Comparison of ENCODE assay signal across 14 mouse cellular contexts in genomic region chr1:62648116-62648515, GRCm38 (mm10). TPM values are rescaled to one million over a fixed set of nuclear protein-coding genes. Genes with fewer than 3 reads are reported as not detected.
DNase-seq lines count a peak whose midpoint lies in the region; ATAC-seq and TF ChIP-seq lines count a peak whose summit lies in the region.
"Had no signal": no experiment of that assay in that cellular context is flagged by ENCODE, and none has a peak within 500 bp of the region (broad histone marks: within the 10 kb centered on the region; RNA-seq: fewer than 3 reads in every experiment).

No protein-coding gene starts in this region.

- peaks cover 10% of the 10 kb centered on the region for H3K4me1 ChIP-seq in heart, embryonic 13.5 days
- no peaks in the 10 kb centered on the region; the same call in 1 of the 2 replicates for H3K4me1 ChIP-seq in stomach, embryonic 14.5 days (ENCODE audit: control insufficient read depth, insufficient read depth, low read length)
- H3K4me1 ChIP-seq in stomach, postnatal 0 days (replicated peaks; ENCODE audit: control insufficient read depth, insufficient read depth), result no peaks in the 10 kb centered on the region
- H3K4me1 ChIP-seq in limb, embryonic 13.5 days, result peaks cover 25% of the 10 kb centered on the region
- no peaks in the 10 kb centered on the region for H3K4me1 ChIP-seq in cerebellum, adult 2 months (ENCODE audit: control insufficient read depth, insufficient read depth, low read length)
- H3K4me1 ChIP-seq: liver, embryonic 15.5 days had no signal

- no peak for TF ChIP-seq POLR2A in cerebellum, adult 2 months (IDR thresholded peaks at IDR 0.05; ENCODE audit: borderline replicate concordance, insufficient read depth, low read length)

- TF ChIP-seq EP300 in stomach, postnatal 0 days (optimal IDR thresholded peaks at IDR 0.05), result no peak

- H3K27ac ChIP-seq in heart, embryonic 13.5 days (replicated peaks), result no peak overlapping the region
- H3K27ac ChIP-seq in stomach, embryonic 14.5 days (ENCODE audit: low read length), result no peak overlapping the region
- H3K27ac ChIP-seq in stomach, postnatal 0 days (replicated peaks), result no peak overlapping the region
- H3K27ac ChIP-seq in limb, embryonic 13.5 days, result no peak overlapping the region
- no peak overlapping the region for H3K27ac ChIP-seq in cerebellum, adult 2 months (ENCODE audit: insufficient read depth, low read length)
- H3K27ac ChIP-seq: liver, embryonic 15.5 days had no signal

- peak overlapping the region; percentile 22 for H3K4me2 ChIP-seq in heart, embryonic 13.5 days
- 0 out of 2 replicates have a peak overlapping the region, but pooled peaks have one; percentile 26 for H3K4me2 ChIP-seq in stomach, embryonic 14.5 days (replicated peaks; ENCODE audit: low read depth, low read length)
- no peak overlapping the region for H3K4me2 ChIP-seq in stomach, postnatal 0 days (replicated peaks; ENCODE audit: low read depth)
- peak overlapping the region; percentile 45 for H3K4me2 ChIP-seq in limb, embryonic 13.5 days (replicated peaks)
- H3K4me2 ChIP-seq: liver, embryonic 15.5 days had no signal

- H3K4me3 ChIP-seq in heart, embryonic 13.5 days, result no peak overlapping the region
- H3K4me3 ChIP-seq in stomach, embryonic 14.5 days (ENCODE audit: low read depth, low read length), result no peak overlapping the region
- H3K4me3 ChIP-seq in stomach, postnatal 0 days (ENCODE audit: low read depth, low read length), result no peak overlapping the region
- H3K4me3 ChIP-seq in limb, embryonic 13.5 days, result no peak overlapping the region
- H3K4me3 ChIP-seq in cerebellum, adult 2 months (replicated peaks; ENCODE audit: insufficient read depth, low read depth, low read length), result no peak overlapping the region
- H3K4me3 ChIP-seq: liver, embryonic 15.5 days had no signal

- TF ChIP-seq CTCF in stomach, postnatal 0 days (IDR thresholded peaks at IDR 0.05; ENCODE audit: low read depth), result no peak
- TF ChIP-seq CTCF in cerebellum, adult 2 months (IDR thresholded peaks at IDR 0.05; ENCODE audit: borderline replicate concordance, insufficient read depth, low read depth, low read length), result no peak

- WGBS in heart, embryonic 13.5 days, result 45% methylated on average over 6 of the region's 6 CpGs
- WGBS in stomach, embryonic 14.5 days, result 19% methylated on average over 6 of the region's 6 CpGs
- 38% methylated on average over 6 of the region's 6 CpGs for WGBS in stomach, postnatal 0 days
- 15% methylated on average over 6 of the region's 6 CpGs for WGBS in limb, embryonic 13.5 days
- WGBS in cerebellum, adult 2 months, result 66% methylated on average over 6 of the region's 6 CpGs

- no peaks in the 10 kb centered on the region for H3K9me3 ChIP-seq in heart, embryonic 13.5 days
- H3K9me3 ChIP-seq in stomach, embryonic 14.5 days (ENCODE audit: control insufficient read depth, low read depth, low read length), result no peaks in the 10 kb centered on the region
- H3K9me3 ChIP-seq in stomach, postnatal 0 days (ENCODE audit: control insufficient read depth, low read length), result no peaks in the 10 kb centered on the region
- H3K9me3 ChIP-seq in limb, embryonic 13.5 days, result no peaks in the 10 kb centered on the region
- H3K9me3 ChIP-seq: liver, embryonic 15.5 days had no signal

- ATAC-seq in heart, embryonic 13.5 days (ENCODE audit: extremely low read depth, insufficient number of reproducible peaks, low FRiP score, low TSS enrichment), result no peak
- ATAC-seq in stomach, embryonic 14.5 days (ENCODE audit: insufficient number of reproducible peaks, insufficient read depth, low FRiP score, low read depth), result no peak
- ATAC-seq in stomach, postnatal 0 days (ENCODE audit: low FRiP score, low TSS enrichment), result no peak; the same call in 1 of the 2 replicates
- no peak for ATAC-seq in limb, embryonic 13.5 days (ENCODE audit: low FRiP score, low read depth)
- no peak for ATAC-seq in inflammation-experienced regulatory T-cells, adult 6 months
- ATAC-seq: Patski had no signal

- no peak for DNase-seq in heart, postnatal 10 days
- DNase-seq in stomach, postnatal 0 days (ENCODE audit: low spot score), result no peak
- no peak for DNase-seq in cerebellum, postnatal 14 days
- DNase-seq in cerebellum, adult 2 months, result no peak
- DNase-seq: cerebellum, adult 9-10 months; kidney, postnatal 10 days; spleen, adult 18-20 months; thymus, postnatal 36 days had no signal

- intact Hi-C loops in heart, postnatal 10 days (cut with DNase I), result no loop called here

- H3K9ac ChIP-seq in heart, embryonic 13.5 days, result no peak overlapping the region
- no peak overlapping the region for H3K9ac ChIP-seq in stomach, embryonic 14.5 days (replicated peaks; ENCODE audit: low read depth, low read length)
- no peak overlapping the region for H3K9ac ChIP-seq in stomach, postnatal 0 days (ENCODE audit: low read length)
- H3K9ac ChIP-seq in limb, embryonic 13.5 days, result peak overlapping the region; percentile 8
- H3K9ac ChIP-seq: liver, embryonic 15.5 days had no signal

- H3K27me3 ChIP-seq in heart, embryonic 13.5 days (replicated peaks), result no peaks in the 10 kb centered on the region
- no peaks in the 10 kb centered on the region for H3K27me3 ChIP-seq in stomach, embryonic 14.5 days (ENCODE audit: control insufficient read depth, insufficient read depth, low read length)
- H3K27me3 ChIP-seq in stomach, postnatal 0 days (ENCODE audit: control insufficient read depth, insufficient read depth, low read length), result no peaks in the 10 kb centered on the region
- H3K27me3 ChIP-seq in limb, embryonic 13.5 days, result peaks cover 9% of the 10 kb centered on the region
- H3K27me3 ChIP-seq in cerebellum, adult 2 months (ENCODE audit: control insufficient read depth, insufficient read depth, low read length), result no peaks in the 10 kb centered on the region
- H3K27me3 ChIP-seq: liver, embryonic 15.5 days; Patski had no signal

- no peaks in the 10 kb centered on the region for H3K36me3 ChIP-seq in heart, embryonic 13.5 days
- H3K36me3 ChIP-seq in stomach, embryonic 14.5 days (ENCODE audit: control insufficient read depth, insufficient read depth, low read length), result no peaks in the 10 kb centered on the region
- no peaks in the 10 kb centered on the region for H3K36me3 ChIP-seq in stomach, postnatal 0 days (ENCODE audit: control insufficient read depth, insufficient read depth, low read length)
- H3K36me3 ChIP-seq in limb, embryonic 13.5 days, result no peaks in the 10 kb centered on the region
- H3K36me3 ChIP-seq: liver, embryonic 15.5 days had no signal

RNA-seq across cellular contexts. Expression of gene Nrp2, which starts 55.0 kb away (rescaled TPM):
- 5.0 and 7.0 TPM in 2 replicates for polyA plus RNA-seq in heart, embryonic 13.5 days (2015; fragmentation: Nextera tagmentation; extraction: Ambion mirVana)
- 10 to 100 TPM; 64.3 to 76.0 TPM for total RNA-seq in heart, postnatal 10 days (2021)
- 39.9 and 45.6 TPM in 2 replicates for polyA plus RNA-seq in stomach, embryonic 14.5 days (2014; fragmentation: Nextera tagmentation; extraction: Ambion mirVana)
- 10.2 TPM in 2 replicates for polyA plus RNA-seq in stomach, postnatal 0 days (2015; fragmentation: Nextera tagmentation; extraction: Ambion mirVana)
- 39.6 and 40.4 TPM in 2 replicates for polyA plus RNA-seq in limb, embryonic 13.5 days (2015; fragmentation: Nextera tagmentation; extraction: Ambion mirVana)
- 8.5 and 9.1 TPM in 2 replicates for polyA plus RNA-seq in cerebellum, adult 2 months (2012; rRNA removed)
- under 1 TPM in 1 of 3 experiments, not detected in 2; 0.05 TPM for polyA plus RNA-seq in inflammation-experienced regulatory T-cells, adult 6 months (2017; shearing (Covaris generic))
